Mouse (Mus musculus) liver, adult 2 months (tissue): ENCODE measurements around the gene Glis3.

ENCODE experiments used
- CTCF ChIP-seq: fragments of 200-500 bp; IDR thresholded peaks from 2 replicates; pipeline ENCODE4 v1.5.1; 2011; ENCODE audit warnings: low read depth, low read length, control low read depth
- POLR2A ChIP-seq: fragments of 200-500 bp; IDR thresholded peaks from 2 replicates; pipeline ENCODE4 v1.6.1; 2011; ENCODE audit warnings: low read length, control low read depth; ENCODE audit not compliant: insufficient read depth; ENCODE audit errors: extremely low read depth

GRCm38 (mm10) chr19:28679291-28679775 lies 544 bp downstream of the Glis3 start:
- no peak for TF ChIP-seq CTCF
- TF ChIP-seq POLR2A: no peak
